Mouse (Mus musculus): Measurements from ENCODE around the gene Vps51. TPM values are rescaled to one million over a fixed set of nuclear protein-coding genes. Genes with fewer than 3 reads are reported as not detected.
A peak's percentile ranks its signal among the peaks of the same experiment; 100 is the strongest.

The Vps51 gene
- total RNA-seq, 2 experiments from 2014 or later = 15.7 to 19.3 TPM

DNA sequence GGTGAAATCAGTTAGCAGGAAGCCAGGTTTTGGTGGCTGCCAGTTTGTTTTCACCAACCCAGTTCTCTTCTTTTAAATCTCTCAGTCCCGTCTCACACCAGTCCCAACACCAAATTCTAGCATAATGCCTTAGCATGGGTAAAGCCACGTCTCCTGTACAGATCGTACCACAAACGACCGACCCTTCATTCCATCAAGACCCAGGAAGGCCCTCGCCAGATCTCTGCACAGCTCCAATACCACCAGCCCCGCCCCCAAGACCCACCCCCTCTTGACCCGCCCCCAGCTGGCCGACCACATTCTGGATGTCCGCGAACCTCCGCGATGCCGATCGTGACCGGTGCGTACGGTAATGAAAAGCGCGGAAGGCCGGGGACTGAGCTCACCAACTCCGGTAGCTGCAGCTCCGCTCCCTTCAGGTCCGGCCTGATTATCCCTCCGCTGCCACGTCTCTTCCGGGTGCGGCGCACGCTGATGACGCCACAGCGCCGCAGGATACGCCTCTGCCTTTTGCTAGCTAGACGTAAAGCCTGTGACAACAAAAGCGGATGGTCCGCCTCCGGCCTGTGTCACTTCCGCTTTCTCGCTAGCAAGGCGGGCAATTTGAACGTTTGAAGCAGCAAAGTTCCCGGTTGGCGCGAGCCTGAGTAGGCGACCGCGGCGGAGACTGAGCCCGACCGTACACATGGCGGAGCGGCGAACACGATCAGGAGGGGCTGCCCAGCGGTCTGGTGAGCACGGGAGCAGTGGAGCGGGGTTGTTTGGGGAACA, 7.6 kb upstream of the Vps51 start, which contains the start of the genes Zfpl1 and Cdca5:
Zfpl1 (minus strand) TSS at position 479 of the 771 bp plus-strand sequence.
Cdca5 (plus strand) TSS at position 506 of the 771 bp plus-strand sequence.
- intact Hi-C loops (cut with DNase I) = loop anchor here (1.0 to 5.0 kb wide), 2 partner anchors 25 to 33 kb away; partner anchors contain the start of gene Sac3d1
- peak; percentile 93 to 95 for DNase-seq

- intact Hi-C loops (cut with DNase I) = loop anchor here (5.0 kb wide), 1 partner anchor 35 kb away; the partner anchor contains the start of gene Sac3d1
- DNase-seq = no peak
Measured at GRCm38 (mm10) chr19:6082156-6082555, 5.1 kb upstream of the Vps51 start, which contains the start of gene Gm28374. Gene Gm28374, minus strand, starts transcription at chr19:6082256.

DNA sequence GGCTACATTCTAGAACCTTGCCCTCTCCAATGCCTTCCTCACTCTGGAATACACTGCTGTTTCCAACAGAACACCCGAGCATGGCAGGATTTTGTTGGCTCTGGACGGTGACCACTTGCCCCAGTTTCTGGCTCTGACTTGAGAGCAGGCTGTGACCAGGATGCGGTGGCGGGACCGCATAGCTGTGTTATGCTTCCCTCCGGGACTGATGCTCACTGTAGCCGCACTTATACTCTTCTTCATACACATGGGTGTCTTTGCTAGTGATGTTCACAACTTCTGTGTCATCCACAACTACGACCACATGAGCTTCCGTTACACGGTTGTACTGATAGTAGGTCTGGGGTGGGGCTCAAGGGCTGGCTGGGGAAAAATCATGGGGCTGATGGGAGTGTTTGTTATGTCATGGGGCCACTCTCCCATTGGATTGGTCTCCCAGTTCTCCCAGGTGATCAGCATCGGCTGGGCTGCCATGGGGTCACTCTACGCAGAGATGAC, 3.0 kb upstream of the Vps51 start, which contains the start of gene Tmem262:
Tmem262 (plus strand) TSS at position 51 of the 498 bp plus-strand sequence.
- intact Hi-C loops (cut with DNase I) = loop anchor here (5.0 kb wide), 1 partner anchor 37 kb away; the partner anchor contains the start of gene Sac3d1
- DNase-seq = no peak

DNA sequence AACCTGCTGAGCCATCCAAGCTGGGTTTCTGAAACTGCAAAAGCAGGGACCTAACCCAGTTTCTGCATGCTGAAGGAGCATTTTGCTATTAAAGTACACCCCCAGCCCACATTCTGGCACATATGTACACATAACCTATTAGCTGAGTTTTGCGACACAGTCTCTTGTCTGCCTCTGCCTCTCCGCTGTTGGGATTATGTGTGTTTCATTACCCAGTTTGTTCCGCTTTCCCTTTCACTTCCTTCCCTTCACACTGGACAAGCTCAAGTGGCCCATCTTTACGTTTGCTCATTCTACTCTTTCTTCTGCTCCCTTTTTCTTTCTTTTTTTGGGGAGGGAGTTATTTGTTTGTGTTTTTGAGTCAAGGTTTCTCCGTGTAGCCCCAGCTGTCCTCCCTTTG, 3.1 kb downstream of the Vps51 start:
- intact Hi-C loops (cut with DNase I) = no loop called here

GRCm38 (mm10) chr19:6071261-6071660, 5.8 kb downstream of the Vps51 start:
- intact Hi-C loops (cut with DNase I) = no loop called here
- no peak for DNase-seq

More for the DNA sequence above, 3.1 kb downstream of the Vps51 start:
- no peak for DNase-seq

DNA sequence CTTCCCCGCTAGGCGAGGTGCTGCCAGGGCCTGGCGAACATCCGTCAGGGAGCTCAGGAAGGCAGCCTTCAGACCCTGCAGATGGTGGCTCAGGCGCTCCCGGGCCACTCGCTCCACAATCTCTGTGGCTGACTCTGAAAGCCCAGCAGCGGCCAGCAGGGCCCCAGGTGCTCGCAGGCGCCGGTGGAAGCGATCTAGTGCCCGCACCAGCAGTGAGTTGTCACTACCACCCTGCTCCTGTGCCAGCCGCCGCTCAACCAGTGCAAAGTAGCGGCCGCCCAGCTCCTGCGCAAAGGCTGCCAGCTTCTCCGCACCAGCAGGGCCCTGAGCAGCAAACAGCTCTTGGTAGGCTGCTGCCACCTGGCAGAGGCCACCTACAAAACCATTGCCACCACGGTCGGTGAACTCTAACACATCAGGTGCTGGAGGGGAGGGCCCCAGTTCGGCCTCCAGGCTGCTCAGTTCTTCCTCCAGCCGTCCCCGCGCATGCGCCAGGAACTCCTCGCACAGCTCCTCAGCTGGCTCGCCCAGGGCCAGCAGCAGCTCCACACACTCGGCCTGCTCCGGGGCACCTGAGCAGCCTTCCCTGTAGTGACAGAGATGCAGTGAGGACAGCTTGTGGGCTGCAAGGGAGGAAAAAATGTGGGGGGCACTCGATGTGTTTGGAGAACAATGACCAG, 6.3 kb downstream of the Vps51 start:
- intact Hi-C loops (cut with DNase I) = no loop called here
- DNase-seq = no peak

- DNase-seq = no peak
- intact Hi-C loops (cut with DNase I) = no loop called here
Measured at GRCm38 (mm10) chr19:6069851-6070250, 7.2 kb downstream of the Vps51 start.

GRCm38 (mm10) chr19:6068951-6069350, 8.1 kb downstream of the Vps51 start:
- DNase-seq = no peak
- intact Hi-C loops (cut with DNase I) = no loop called here

- intact Hi-C loops (cut with DNase I) = no loop called here
- peak; percentile 83 to 87 for DNase-seq
Measured at GRCm38 (mm10) chr19:6067724-6068415, 9.2 kb downstream of the Vps51 start, which contains the start of gene Tm7sf2. Gene Tm7sf2, minus strand, starts transcription at chr19:6068373.

GRCm38 (mm10) chr19:6067011-6067723, 9.9 kb downstream of the Vps51 start:
- DNase-seq = peak; percentile 63
- intact Hi-C loops (cut with DNase I) = no loop called here

DNA sequence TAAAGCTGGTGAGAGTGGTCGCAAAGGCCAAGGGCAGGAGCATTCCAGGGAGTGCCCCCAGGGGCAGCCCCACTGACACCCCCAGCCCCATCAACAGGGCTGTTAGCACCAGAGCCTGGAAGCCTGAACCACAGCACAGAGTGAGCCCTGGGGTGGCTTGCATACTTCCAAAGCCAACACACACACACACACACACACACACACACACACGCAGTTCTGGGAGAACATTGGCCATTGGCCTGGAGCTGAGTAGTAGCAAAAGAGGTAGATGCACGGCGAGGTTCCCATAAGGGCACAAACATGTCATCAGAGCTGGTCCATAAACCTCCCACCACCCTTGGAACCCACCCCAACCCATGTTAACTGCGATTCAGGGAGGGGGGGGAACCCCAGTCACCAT, 10.5 kb downstream of the Vps51 start:
- intact Hi-C loops (cut with DNase I) = no loop called here
- DNase-seq = no peak

- intact Hi-C loops (cut with DNase I) = no loop called here
- no peak for DNase-seq
Measured at GRCm38 (mm10) chr19:6063081-6063480, 13.9 kb downstream of the Vps51 start.

- intact Hi-C loops (cut with DNase I) = no loop called here
Measured at GRCm38 (mm10) chr19:6062418-6062817, 14.6 kb downstream of the Vps51 start.

GRCm38 (mm10) chr19:6061641-6062302, 15.3 kb downstream of the Vps51 start:
- intact Hi-C loops (cut with DNase I) = no loop called here

More at GRCm38 (mm10) chr19:6062418-6062817, 14.6 kb downstream of the Vps51 start:
- no peak for DNase-seq

DNA sequence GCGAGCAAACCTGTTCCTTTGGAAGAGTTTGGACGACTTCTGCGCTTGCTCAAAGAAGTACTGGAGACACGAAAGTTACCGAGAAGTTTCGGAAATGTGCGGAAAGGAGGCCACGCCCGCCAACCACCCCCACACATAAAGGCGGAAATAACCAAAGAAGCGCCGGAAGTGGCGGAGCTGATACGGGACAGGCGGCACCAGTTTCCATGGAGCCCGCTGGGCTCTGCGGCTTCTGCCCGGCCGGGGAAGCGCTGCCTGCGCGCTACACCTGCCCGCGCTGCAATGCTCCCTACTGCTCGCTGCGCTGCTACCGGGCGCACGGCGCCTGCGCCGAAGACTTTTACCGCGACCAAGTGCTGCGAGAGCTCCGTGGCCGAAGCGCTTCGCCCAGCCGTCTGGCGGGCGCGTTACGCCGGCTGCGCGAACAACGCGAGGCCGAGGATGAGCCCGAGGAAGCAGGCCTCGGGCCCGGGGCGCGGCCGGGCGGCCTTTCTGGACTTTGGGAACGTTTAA, 16.0 kb downstream of the Vps51 start, which contains the start of gene Znhit2:
Znhit2 (plus strand) TSS at position 172 of the 513 bp plus-strand sequence.
- intact Hi-C loops (cut with DNase I) = no loop called here
- DNase-seq = peak; percentile 88 to 90

More at GRCm38 (mm10) chr19:6061641-6062302, 15.3 kb downstream of the Vps51 start:
- DNase-seq = no peak

DNA sequence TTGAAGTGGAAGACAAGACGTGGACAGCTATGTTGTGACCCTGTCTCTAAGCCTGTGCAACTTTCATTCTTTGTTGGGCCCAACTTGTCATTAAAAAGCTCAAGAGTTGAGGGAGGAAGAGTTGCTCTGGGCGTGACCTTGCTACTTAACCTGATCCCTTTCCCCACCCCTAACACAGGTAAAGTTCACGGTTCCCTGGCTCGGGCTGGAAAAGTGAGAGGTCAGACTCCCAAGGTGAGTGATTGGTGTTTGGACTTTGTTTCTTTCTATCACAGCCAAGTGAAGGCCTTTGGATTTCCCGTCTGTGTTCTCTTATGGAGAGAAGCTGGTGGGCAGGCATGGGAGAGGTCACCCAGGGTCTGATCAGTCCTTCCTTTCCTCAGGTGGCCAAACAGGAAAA, 18.1 kb downstream of the Vps51 start:
- intact Hi-C loops (cut with DNase I) = loop anchor here (1.0 kb wide), 1 partner anchor 25 kb away; the partner anchor contains the start of genes Cdca5 and Zfpl1
- no peak for DNase-seq

GRCm38 (mm10) chr19:6058513-6058912, 18.5 kb downstream of the Vps51 start:
- intact Hi-C loops (cut with DNase I) = no loop called here
- DNase-seq = no peak

DNA sequence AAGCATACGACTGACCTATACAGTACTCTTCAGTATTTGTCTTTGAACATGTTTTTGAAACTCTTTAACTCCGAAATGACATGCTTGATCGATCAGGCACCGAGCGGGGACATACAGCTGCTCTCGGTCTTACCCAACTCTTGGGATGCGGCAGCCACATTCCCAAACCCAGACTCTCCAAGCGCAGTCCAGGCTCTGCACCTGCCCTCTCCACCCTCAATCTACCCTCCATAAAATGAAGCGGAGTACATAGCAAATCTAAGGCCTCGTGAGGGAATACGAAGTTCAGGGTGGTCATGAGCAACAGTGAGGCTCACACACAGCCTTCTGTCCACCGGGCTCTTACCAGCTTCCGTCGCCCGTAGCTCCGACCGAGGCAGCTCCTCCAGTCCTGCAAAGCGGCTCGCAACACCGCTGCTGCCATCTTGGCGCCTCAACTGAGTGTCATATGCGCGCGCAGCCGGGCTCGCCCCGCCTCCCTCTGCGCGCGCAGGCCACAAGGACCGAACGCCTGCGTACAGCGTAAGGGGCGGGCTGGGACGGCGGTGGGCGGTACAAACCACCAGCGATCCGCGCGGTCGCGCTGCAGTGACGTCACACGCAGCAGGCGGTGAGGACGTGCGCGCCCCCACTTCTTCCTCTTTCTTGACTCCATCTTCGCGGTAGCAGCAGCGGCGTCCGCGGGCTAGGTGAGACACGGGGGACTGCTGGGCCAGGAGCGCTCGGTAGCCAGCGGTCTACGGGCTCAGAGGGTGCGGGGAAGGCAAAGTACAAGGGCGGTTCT, 19.5 kb downstream of the Vps51 start, which contains the start of the genes Mrpl49 and Fau:
Mrpl49 (minus strand) TSS at position 473 of the 784 bp plus-strand sequence.
Fau (plus strand) TSS at position 532 of the 784 bp plus-strand sequence.
- peak; percentile 98 for DNase-seq
- intact Hi-C loops (cut with DNase I) = no loop called here

Measured in gastrocnemius, postnatal 36 days (tissue).